Mouse (Mus musculus) myocyte (in vitro differentiated cells): Measurements from ENCODE around the gene Acox2.

Experiments used
- POLR2A ChIP-seq: IDR thresholded peaks from one replicate; pipeline ENCODE4 v1.6.1; 2011; ENCODE audit warnings: low read depth, mild to moderate bottlenecking, control low read depth, moderate library complexity; ENCODE audit not compliant: insufficient read length
- SRF ChIP-seq: IDR thresholded peaks from one replicate; pipeline ENCODE4 v1.6.1; 2011; ENCODE audit warnings: low read depth; ENCODE audit not compliant: control insufficient read depth, insufficient read length
- TCF12 ChIP-seq: IDR thresholded peaks from one replicate; pipeline ENCODE4 v1.6.1; 2011; ENCODE audit warnings: mild to moderate bottlenecking, control low read depth; ENCODE audit not compliant: poor library complexity, insufficient read depth, severe bottlenecking
- TCF3 ChIP-seq: IDR thresholded peaks from one replicate; pipeline ENCODE4 v1.6.1; 2011; ENCODE audit warnings: low read depth, control low read depth; ENCODE audit not compliant: insufficient read length
- USF1 ChIP-seq: IDR thresholded peaks from one replicate; pipeline ENCODE4 v1.6.1; 2011; ENCODE audit warnings: low read depth, mild to moderate bottlenecking, control low read depth, moderate library complexity

GRCm38 (mm10) chr14:8308650-8309049 lies 49.5 kb upstream of the Acox2 start:
- TF ChIP-seq POLR2A (no peak), SRF (no peak), USF1 (no peak), TCF12 (no peak), TCF3 (no peak)
